Mouse (Mus musculus): ENCODE measurements around the gene Ccdc103.

Gene Ccdc103

DNA sequence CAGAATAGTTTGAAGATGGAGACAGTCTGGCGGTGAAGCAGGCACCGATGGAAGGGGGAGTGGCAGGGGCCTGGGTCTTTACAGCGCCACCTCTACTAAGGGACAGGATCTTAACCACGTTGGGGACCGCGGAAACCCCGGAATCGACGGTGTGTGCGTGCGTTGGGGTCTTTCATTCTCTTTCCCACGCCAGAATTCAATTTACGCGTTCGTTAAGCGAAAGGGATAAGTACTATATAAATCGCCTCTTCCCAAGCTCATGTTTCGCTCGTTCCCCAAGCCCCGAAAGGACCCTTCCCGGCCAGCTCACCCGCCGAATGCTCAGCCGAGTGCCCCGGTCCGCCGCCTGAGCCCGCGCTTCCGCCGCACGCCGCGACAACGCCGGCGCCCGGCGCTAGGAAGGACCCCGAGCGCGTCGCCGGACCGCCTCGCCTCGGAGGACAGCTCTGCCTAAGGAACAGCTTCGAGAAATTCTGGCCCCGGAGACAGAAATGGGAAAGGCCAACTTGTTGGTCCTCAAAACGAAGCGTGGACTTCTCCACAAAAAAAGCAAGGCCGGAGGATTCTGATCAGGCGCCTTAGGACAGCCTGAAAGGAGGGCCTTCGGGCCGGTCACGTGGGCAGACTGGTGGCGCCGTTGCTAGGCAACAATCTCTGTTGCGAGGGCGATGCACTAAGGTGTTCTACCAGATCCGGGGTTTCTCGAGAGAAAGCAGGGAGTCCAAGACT is at the start of gene Ccdc103, which contains the start of gene Eftud2:
Gene Ccdc103 (plus strand): TSS at position 620 of the 729 bp plus-strand sequence.
Gene Eftud2 (minus strand): TSS at position 401 of the 729 bp plus-strand sequence.
- peak; percentile 89 for DNase-seq

DNA sequence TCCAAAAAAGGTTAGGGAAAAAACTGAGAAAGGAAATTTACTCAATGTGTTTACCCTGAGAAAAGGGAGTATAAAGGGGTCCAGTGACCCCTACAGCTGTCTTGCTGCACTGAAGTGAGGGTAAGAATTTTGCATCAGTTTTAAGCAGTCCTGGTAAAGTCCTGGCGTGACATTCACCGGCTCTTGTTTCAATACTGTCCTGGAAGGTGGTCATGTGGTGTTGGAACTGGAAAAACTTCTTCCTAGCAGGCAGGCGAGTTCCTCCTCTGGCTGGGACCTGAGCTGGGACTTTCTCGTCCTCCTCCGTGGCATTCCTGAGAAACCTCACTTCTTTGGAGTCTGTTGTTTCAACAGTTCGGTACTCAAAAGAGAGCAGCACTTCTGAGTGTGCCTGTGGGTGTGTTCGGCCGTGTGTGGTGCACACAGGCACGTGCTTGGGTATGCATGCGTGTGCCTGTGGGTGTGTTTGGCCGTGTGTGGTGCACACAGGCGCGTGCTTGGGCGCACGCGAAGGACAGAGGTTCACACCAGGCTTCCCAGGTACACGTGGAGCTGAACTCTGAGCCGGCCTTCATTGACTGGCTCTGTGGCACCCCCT is 48.2 kb upstream of the Ccdc103 start:
- DNase-seq = no peak

DNA sequence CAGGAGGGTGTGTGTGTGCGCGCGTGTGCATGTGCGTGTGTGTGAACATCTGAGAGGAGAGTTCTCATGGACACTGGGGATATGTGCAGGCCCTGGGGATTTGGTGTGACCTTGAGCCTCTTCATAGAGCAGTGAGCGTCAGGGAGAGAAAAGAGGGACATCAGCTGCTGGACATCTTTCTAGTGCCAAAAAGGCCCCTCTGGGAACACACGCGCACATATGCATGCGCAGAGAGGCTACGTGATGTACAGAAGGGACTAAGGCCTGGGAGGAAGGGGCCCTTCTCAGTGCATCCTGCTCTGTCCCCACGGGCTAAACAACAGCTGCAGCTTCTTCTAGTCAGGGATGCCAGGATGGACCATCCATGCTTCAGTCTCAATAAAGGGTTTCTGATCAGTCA is 46.8 kb upstream of the Ccdc103 start:
- no peak for DNase-seq

DNA sequence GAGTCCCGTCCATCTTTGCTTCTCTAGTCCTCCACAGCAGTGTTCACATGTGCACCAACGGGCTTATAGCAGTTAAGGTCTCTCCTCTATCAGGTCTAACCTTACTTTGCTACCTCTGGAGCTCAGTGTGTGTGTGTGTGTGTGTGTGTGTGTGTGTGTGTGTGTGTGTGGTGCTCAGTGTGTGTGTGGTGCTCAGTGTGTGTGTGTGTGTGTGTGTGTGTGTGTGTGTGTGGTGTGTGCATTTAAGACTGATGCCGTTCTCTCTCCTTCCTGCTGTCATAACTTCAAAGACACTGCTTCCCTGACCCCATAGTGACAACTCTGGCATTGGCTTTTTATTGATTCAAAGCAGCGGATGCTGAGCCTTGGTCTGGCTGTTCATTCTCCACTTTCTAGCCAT is 45.5 kb upstream of the Ccdc103 start, which contains the start of gene Higd1b:
Gene Higd1b (plus strand): TSS at position 301 of the 400 bp plus-strand sequence.
- no peak for DNase-seq

DNA sequence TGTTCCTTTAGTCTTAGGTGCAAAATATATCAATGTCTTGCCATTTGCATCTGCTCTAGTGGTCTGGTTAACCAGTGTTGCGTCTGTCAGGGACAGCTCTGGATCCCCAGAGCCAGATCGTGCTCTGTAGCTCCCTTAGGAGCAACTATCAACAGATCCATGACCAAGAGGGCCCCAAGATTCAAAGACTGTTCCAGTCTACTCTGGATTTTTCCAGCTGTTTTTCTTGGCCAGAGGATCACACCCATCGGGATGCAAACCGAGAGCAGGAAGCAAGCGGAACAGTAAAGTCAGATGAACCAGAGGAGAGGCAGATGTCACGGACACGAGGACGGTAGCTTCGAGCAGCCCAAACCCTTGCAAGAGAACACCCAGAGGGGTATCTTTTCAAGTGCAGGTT is 44.9 kb upstream of the Ccdc103 start:
- DNase-seq = no peak

DNA sequence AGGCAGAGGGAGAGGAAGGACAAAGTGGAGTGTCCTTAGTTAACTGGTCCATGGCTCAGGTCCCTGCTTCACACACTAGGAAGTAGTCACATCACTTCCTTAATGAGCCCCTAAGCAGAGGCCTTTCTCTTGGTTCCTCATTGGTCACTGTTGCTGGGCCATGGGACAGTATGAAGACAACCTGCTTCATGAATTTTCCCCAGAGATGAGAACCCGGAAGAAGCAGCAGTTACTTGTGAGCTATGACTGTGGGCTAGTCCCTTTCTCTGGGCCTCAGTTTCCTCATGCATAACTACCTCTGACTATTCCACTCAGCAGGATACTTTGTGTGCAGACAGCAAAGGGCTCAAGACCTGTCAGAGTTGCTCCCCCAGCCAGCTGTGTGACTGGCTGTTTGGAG is 43.6 kb upstream of the Ccdc103 start:
- DNase-seq = no peak

DNA sequence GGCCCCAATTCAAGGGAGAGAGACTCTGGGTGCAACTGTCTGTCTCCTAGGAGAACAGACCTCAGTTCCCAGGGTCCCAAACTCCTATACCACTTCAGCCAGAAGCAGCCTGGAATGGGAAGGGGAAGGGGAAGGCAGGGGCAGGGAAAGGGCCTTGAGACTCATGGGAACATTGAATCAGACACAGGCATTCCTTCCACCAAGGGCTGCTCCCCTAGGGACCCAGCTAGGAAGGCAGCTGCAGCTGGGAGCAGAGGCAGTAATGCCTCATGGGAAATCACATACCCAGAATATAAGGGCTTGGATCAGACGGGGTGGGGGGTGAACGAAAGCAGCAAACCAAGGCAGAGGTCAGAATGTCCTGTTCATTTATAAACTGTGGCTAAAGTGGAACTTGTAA is 42.9 kb upstream of the Ccdc103 start:
- no peak for DNase-seq

DNA sequence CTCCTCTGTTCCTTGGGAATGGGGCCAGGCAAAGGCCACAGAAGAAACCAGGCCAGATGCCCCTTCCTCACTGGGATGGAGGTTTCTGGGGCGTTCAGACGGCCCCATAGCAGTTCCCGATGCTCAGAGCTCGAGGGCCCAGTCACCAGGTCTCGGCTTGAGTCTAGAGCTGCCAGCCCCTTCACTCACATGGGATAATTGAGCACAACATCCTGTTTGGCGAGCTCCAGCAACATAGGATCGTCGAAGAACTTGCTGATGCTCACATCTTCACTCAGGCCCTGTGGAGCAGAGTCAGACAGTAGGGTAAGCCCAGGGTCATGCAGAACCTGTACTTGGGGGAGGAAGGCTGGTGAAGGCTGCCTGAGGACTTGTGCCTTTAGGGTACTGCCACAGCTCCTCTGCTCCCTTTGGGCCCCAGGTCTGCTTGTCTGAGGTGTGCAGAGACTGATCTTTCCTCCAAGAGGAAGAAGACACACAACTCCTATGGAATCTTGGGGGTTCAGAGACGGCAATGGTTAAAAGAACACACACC is 42.3 kb upstream of the Ccdc103 start:
- DNase-seq = no peak

DNA sequence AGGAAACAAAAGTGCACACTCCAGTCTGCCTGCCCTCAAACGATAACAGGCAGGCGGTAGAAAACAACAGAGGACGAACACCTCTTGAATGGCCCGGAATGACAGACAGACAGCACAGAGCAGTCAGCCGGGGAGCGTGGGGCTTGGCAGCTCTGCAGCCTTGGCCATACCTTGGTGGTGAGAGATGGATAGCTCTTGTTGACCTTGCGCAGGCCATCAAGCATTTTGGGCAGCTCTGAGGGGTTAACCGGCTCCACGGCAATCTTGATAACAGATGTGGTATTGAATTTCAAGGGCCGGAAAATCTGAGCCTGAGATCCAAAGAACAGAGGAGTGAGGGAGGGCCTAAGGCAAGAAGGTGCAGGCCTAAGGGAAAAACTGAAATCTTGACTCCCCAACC is 35.1 kb upstream of the Ccdc103 start:
- DNase-seq = no peak

DNA sequence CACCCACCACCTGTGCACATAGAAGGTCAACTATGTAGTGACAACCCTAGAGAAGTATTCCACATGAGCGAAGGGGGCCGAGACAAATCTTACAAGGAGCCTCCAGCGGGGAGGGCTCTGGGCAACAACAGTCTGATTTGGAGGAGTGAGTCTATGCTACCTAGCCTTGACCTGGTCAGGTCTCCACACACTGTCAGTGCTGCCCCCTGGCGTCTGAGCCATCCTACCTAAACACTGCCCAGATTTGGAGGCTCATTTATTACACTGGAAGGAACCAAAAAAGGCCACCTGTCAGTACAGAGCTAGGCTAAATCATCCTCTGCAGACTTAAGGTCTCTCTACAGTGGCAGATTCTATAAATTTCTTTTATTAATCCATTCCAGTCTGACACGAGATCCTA is 29.1 kb upstream of the Ccdc103 start:
- peak; percentile 61 for DNase-seq

DNA sequence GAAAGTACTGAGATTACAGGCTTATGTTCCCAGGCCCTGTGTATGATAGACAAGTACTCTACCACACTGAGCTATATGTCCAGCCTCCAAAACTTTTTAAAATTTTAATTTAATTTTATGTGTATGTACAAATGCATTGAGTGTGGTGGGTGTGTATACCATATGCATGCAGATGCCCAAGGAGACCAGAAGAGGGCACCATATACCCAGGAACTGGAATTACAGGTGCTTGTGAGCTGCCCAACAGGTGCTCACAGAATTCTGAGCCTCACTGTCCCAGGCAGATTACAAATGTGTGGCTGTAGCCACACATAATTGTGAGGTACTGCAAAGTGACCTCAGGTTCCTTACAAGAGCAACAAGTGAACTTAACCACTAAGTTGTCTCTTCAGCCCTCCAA is 27.2 kb upstream of the Ccdc103 start:
- no peak for DNase-seq

DNA sequence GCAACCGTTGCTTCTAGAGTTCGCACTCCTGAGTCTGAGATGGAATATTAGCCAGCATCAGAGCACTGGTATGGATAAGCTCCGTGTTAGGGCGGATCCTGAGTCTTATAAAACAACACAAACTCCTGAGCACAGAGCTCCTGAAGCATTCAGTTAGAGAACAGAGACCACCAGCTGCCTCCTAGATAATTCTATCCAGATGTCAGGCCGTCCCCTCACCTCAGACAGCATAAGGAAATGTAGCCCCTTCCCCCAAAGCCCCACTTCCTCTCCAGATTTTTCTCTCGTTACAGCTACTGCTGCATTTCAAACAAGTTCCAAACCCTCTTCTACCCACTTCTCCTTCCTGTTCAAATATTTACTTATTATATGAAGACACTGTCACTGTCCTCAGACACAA is 25.1 kb upstream of the Ccdc103 start:
- DNase-seq = no peak

DNA sequence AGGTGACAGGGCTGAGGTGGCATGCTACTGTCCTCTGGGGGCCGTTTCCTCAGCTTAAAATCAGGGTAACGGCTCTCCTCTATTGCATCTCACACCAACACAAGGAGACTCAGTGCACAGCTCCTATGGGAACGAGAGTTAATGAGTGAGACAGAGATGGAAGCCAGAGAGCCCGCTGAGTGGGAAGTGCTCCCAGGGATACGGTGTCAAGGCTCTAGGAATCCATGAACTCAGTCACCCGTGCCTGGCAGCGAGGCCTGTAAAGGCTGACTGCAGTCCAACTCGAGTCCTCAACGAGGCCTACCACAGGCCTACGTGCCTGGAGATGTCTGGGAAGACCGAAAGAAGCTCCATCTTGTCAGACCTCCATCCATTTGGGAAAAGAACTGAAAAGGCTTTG is 22.1 kb upstream of the Ccdc103 start:
- no peak for DNase-seq

DNA sequence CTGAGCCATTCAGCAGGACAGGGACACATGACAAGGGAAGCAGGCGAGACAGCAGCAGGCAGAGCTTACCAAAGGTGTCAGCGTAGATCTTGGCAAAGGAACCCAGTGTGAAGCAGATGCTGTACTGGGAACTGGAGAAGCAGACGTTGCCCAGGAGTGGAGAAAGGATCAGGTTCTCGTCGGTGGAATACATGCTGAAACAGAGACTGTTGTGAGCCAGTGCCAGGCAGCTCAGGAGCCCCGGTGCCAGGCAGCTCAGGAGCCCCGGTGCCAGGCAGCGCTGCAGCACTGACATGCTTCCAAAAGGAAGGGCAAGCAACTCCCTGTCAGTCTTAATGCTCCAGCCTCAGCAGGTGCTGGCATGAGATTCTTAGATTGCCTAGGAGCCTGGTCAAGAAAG is 21.1 kb upstream of the Ccdc103 start:
- DNase-seq = no peak

DNA sequence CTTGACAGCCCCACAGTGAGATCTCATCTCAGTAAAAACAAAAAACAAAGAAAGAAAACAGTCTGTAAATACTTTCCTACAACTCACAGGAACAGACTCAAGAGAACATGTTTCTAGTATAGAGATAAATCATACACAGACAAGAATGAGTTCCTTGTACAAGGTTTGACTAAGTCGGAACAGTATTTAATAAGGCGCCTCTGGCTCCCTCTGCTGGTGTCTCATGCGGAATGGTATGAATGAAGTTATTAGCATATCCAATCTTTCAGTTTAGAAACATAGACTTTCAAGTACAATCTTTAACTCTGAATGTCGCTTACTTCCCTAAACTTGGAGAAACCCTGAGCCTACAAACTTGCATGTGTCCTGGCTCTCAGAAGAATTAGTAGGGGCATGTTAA is 16.7 kb upstream of the Ccdc103 start:
- peak; percentile 83 for DNase-seq

DNA sequence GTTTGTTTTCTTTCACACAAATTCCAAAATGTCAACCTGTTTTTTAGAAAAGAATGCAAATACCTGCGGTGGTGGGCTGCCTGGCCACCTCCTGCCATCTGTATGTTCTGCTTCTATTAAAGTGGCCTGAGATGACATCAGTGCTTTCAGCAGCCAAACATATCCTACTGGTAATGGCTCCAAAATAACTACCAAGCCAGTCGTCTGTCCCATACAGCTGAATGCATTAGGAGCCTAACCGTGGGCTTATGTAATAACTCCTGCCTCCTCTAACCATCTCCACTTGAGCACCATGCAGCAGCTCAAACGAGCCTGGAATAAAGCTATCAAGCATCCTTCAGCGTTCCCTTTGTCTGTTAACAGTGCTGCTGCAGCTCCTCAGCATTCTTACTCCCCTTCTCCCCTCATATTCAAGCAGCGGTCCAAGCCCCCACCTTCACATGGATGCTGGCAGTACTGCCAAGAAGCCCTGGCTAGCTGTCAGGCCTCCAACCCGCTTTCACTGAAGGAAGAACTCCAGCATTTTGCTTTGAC is 6.1 kb upstream of the Ccdc103 start:
- no peak for DNase-seq

DNA sequence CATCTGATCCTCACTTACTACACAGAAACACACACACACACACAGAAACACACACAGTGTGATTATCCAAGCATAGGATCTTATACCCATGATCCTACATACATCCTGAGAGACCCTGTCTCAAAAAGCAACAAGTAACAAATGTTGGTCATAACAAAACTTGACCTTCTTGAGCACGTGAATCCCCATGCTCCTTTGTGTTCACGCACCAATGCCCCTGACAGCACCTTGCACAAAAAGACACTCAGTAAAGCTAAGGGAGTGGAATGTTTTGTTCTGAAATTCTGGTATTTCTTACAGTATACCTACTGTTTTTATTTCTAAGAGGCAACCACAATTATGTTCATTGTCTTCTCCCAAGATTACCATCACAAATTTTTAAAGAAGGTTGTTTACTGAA is 1.4 kb upstream of the Ccdc103 start:
- DNase-seq = no peak

DNA sequence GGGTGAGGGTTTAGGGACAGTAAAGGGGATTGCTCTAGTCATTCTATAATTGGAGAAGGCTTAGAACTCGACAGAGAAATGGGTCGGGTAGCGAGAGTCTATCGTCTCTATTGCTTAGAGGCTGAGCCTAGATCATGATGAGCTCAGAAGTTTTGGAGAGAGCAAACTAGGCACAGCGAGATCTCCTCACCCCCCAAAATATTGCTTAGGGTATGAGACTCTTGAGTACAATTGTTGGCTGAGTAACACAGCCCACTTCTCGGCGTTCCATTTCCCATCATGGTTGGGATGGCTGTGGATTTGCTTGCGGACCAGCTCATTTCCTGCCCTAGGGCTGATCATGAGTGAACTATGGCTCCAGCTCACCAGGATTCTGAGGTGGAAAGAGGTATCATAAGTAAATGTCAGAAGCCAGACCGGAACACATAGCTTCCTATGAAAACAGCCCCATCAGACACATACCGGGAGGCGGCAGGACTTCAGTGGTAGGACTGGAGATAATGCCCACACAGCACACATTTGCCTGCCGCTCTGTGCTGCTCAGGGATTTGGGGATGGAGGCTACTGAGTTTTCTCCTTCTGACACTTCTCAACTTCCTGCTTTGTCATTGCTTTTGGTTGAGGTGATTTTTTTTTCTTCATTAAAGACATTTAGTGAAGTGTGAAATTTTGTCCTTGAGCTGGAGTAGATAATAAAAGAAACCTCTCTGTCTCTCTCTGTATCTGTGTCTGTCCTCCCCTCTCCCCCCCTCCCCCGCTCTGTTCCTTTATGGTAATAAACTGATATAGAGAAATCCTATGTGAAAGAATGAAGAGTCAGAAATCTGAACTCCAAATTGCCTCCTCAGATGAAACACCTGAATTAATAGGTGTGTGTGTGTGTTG is 552 bp downstream of the Ccdc103 start:
- DNase-seq = no peak

DNA sequence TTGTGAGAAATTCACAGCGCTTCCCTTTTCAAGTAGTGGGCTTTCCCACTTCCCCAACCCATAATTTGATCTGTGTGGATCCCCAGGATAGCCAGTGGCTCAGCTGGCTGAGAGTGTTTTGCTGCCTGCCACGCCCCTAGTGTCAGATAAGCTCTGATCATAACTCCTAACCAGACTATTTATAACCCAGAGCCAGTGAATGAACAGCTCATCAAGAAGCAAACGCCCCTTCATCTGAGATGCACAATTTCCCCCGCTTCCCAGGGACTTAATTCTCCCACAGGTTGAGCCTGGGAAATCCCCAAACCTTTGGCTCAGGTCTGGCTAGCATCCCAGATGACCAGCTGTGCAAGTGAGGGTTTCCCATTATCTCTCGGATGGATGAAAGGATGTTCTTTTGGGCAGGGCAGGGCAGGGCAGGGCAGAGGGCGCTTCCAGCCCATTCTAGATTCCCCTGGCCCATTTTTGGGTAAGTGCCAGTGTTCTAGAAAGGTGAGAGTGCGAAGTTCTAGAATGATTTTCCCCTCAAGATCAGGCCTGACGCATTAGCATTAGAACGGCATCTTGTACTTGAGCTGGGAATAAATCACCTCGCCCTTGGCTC is 3.7 kb downstream of the Ccdc103 start, which contains the start of gene Fam187a:
Gene Fam187a (plus strand): TSS at position 554 of the 604 bp plus-strand sequence.
- DNase-seq = no peak

DNA sequence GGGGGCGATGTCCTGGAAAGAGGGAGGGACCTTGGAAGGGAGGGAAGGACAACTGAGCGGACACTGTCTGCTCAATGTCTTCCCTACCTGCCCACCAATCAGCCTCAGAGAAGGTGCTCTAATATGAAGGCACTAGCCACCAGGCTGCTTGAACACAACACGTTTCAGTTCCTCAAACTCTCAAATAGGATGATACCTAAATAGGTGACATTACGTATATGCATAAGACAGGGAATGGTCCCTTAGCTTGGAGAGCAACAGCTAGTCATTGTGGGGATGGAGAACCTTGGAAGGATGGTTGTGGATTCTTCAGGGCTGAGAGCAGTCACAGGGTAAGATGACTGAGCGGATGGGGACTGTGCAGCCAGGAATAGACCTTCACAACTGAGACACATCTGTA is 6.4 kb downstream of the Ccdc103 start:
- no peak for DNase-seq

DNA sequence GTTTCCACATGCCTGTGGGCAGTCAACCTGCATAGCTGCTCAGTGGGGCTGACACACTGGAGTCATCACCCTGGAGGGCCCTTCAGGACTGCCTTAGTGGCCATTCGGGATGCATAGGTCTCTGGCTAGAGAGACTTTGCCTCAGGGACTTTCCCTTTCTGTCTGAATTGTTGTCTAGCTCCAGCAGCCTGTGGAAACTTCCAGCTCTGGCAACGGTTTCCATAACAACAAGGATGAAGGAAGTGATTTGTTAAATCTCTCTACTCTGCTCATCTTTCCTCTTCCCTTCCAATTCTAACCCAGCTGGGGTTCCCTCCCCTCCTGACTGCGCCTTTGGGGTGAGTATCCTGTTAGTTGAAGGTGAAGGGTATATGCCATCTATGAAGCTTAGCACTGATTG is 7.1 kb downstream of the Ccdc103 start:
- no peak for DNase-seq

DNA sequence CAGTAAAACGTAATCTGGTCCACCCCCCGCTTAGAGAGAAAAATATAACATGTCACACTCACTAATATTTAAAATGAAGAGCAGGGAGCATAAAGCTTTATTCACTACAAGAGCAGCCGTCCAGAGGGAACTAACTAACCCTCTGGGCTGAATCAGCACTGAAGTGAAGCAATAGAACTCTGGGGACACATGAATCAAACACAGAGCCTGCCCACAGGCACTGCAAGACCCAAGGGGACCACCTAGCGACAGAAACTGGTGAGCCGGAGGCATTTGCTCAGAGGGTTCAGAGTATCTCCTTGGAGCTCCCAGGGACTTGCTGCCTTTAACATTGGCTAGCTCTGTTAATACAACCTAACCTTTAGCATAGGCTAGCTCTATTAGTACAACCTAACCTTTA is 9.1 kb downstream of the Ccdc103 start:
- no peak for DNase-seq

Data from right cerebral cortex, postnatal 4 days (tissue).